Mouse (Mus musculus) left cerebral cortex, postnatal 10 days (tissue): ENCODE results near the gene Akr1c20. TPM values are rescaled to one million over a fixed set of nuclear protein-coding genes. Genes with fewer than 3 reads are reported as not detected.

Experiments used
- DNase-seq, 2 experiments: peaks; one replicate each; pipeline ENCODE4 v3.0.0; 2021 to 2022; ENCODE audit warnings: low spot score in 2 of 2, mixed read lengths in 1 of 2; ENCODE audit errors: extremely low spot score in 1 of 2
- intact Hi-C: fragments of 180-260 bp; cut with DNase I; formaldehyde crosslinking; loops from one replicate; pipeline ENCODE4 v1.15.1; 2025
- total RNA-seq, 2 experiments: library from RNA; stranded (reverse); gene quantifications; 2 replicates each; pipeline ENCODE4 v1.2.3; 2021

Gene Akr1c20
- not detected for total RNA-seq

GRCm38 (mm10) chr13:4523201-4523838, at the start of gene Akr1c20:
Gene Akr1c20, minus strand, starts transcription at chr13:4523345.
- DNase-seq: no peak
- intact Hi-C loops: no loop called here

GRCm38 (mm10) chr13:4565996-4566395, 42.9 kb upstream of the Akr1c20 start:
- no peak for DNase-seq
- intact Hi-C loops: no loop called here

- intact Hi-C loops: no loop called here
- DNase-seq: no peak
These were observed 37.4 kb upstream of the Akr1c20 start for GRCm38 (mm10) chr13:4560500-4560899.

GRCm38 (mm10) chr13:4559143-4559542, 36.0 kb upstream of the Akr1c20 start:
- no peak for DNase-seq

GRCm38 (mm10) chr13:4514811-4515210, 8.3 kb downstream of the Akr1c20 start:
- DNase-seq: no peak
- intact Hi-C loops: no loop called here

More at GRCm38 (mm10) chr13:4559143-4559542, 36.0 kb upstream of the Akr1c20 start:
- intact Hi-C loops: no loop called here

GRCm38 (mm10) chr13:4467896-4468295, 55.2 kb downstream of the Akr1c20 start:
- DNase-seq: no peak
- intact Hi-C loops: no loop called here

GRCm38 (mm10) chr13:4465641-4466040, 57.5 kb downstream of the Akr1c20 start:
- no peak for DNase-seq
- intact Hi-C loops: no loop called here

Other genes with a start within 250 kb of the Akr1c20 start
- gene Akr1c12, start 243.9 kb downstream of the Akr1c20 start, total RNA-seq: not detected
- gene Akr1c6, start 89.0 kb downstream of the Akr1c20 start, total RNA-seq: not detected
- gene Akr1c21, start 50.7 kb upstream of the Akr1c20 start, total RNA-seq: not detected
- gene Akr1e1, start 85.8 kb upstream of the Akr1c20 start, total RNA-seq: 10 to 100 TPM; 16.9 to 22.4 TPM